Mouse (Mus musculus): ENCODE results near the gene Serpine1. TPM values are rescaled to one million over a fixed set of nuclear protein-coding genes. Genes with fewer than 3 reads are reported as not detected.
"Not testable (repeated sequence)": the region's sequence is repeated elsewhere in the genome, so short reads cannot be mapped to it uniquely, and the experiment has no call there.

Gene Serpine1
- under 1 TPM in 1 of 2 experiments, not detected in 1; 0.20 TPM for polyA plus RNA-seq (2017; shearing (Covaris generic))

DNA sequence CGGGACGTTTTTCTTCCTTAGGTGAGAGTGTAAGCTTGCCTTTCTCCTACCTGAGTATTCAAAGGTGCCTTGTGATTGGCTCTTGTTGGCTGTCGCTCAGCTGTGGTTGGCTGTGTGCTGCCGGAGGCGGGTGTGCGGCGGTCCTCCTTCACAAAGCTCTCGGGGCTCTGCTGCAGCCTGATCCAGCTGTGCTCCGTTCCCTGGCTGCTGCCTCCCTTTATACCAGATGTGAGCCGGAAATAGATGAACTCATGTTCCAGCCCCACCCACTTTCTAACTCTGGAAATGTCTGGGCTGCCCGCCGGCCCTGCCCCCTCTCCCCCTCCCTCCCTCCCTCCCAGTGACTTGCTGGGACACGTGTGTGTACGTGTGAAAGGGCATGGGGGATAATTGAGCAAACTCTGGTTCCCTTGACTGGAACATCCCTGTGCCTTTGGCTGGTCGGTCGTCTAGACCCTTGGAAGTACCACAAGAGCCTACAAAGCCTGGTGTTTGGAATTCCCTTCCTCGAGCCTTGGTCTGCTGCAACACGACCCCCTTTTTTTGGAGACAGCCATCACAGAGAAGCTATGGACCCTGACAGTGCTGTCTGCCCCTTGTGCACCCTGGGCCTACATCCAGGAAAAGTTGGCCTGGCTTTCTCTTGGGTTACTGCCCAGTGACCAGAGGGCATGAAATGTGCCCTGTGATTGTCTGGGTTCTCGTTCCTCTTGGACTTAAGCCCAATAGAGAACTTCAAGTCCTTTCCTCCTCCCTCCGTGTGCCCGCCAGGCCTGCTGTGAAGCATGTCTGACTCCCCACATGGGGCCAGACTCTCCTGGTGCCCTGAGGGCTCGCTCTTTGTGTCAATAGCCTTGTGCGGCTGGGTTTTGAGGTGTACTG, at the start of gene Serpine1:
Serpine1 (minus strand) TSS at position 190 of the 882 bp plus-strand sequence.
- ATAC-seq, result peak; percentile 78

DNA sequence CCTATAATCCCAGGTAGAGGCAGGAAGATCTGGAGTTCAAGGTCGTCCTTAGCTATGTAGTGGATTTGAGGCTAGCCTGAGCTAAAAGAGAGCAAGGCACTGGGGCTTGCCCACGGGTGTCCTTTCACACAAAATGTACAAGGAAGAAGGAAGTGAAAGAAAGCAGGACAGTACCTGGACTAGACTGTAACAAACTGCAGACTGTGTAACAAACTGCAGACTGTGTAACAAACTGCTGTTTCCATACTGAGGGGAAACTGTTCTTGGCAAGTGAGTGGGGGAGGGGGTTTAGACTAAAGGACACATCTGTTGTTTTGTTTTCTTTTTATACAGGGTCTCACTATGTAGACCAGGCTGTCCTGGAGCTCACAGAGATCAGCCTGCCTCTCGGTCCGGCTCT, 49.2 kb upstream of the Serpine1 start:
- ATAC-seq, result no peak

DNA sequence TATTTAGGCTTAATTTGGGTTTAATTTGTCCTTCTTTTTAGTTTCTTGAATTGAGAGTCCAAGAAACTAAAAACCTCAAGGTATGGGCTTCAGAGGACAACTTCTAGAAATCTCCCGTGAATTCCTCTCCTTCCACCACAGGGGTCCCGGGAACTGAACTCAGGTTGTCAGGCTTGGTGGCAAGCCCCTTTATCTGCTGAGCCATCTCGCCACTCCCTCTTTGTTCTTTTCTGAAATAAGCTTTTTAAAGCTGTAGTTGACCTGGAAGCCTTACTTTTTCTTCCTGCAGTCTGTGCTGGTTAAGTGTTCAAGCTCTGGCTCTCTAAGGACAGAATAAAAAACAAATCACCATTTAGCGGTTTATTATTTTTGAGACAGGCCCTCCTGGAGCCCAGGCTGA, 46.8 kb upstream of the Serpine1 start:
- ATAC-seq, result no peak

DNA sequence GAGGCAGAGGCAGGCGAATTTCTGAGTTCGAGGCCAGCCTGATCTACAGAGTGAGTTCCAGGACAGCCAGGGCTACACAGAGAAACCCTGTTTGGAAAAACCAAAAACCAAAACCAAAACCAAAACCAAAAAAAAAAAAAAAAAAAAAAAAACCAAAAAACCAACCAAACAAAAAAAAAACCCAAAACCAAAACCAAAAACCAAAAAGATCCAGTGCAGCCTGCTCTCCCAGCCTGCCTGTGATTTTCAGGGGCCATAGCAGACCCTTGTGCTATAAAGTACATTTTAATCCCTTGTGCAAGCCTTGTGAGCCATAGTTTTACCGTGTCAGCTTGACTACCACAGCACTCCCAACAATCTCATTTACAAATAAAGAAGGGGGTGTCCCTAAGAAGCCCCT, 45.9 kb upstream of the Serpine1 start:
- not testable (repeated sequence) for ATAC-seq

DNA sequence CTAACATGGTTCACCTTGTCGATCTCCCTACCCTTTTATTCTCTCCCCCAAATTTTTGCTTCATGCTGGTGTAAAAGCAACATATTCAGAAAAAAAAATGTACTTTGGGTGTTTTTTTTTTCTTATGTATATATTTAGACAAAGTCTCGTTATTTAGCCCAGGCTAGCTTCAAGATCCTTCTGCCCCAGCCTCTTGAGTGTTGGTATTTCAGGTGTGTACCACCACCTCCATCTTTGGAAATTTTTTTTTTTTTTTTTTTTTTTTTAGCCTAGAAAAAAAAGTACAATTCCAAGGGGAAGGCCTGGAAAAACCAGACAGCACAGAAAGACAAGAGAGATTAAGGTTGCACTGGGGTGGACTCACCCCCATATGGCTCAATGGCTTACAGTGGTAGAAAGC, 44.9 kb upstream of the Serpine1 start:
- ATAC-seq, result no peak

DNA sequence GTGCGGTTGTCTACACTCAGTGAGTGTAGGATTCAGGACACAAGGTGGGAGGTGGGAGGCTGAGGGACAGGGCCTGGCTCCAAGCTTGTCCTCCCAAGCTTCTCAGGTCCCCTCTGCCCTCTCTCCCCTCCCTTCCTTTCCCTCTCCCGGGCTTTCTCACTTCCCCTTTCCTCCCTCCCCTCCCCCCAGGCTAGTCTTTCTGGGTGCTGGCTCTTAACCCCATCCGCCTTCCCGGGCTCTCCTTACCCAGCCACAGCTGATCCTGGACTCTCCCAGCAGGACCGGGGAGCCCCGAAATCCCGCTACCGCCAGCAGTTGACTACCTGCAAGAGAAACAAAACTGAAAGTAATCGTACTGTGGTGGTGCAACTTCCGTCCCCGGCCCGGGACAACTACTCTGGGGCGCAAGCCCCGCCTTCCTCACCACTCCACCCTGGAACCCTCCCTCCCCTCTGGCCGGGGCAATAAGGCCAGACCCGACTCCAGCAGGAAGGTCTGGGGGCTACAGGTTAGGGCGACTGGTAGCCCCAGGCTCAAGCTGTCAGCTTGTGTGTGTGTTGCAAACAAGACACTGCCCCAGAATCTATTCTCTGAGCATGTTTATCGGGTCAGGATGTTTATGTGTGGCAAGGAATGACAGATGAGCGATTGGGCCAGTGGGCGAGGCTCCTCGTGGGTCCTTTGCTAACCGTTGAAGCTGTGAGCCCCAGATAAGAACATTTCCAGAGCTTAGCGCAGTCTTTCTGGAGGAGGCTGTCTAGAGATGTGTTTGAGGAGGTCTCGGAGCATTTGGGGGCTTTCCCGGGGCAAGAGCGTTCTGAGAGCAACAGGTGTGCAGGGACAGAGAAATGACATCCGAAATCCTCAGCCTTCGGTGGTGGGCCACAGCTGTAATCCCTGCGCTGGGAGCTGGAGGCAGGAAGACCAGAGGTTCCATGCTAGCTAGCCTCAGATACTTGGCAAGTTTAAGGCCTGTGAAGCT, 44.1 kb upstream of the Serpine1 start, which contains the start of gene Trim56:
Trim56 (minus strand) TSS at position 344 of the 982 bp plus-strand sequence.
- ATAC-seq, result peak; percentile 93

DNA sequence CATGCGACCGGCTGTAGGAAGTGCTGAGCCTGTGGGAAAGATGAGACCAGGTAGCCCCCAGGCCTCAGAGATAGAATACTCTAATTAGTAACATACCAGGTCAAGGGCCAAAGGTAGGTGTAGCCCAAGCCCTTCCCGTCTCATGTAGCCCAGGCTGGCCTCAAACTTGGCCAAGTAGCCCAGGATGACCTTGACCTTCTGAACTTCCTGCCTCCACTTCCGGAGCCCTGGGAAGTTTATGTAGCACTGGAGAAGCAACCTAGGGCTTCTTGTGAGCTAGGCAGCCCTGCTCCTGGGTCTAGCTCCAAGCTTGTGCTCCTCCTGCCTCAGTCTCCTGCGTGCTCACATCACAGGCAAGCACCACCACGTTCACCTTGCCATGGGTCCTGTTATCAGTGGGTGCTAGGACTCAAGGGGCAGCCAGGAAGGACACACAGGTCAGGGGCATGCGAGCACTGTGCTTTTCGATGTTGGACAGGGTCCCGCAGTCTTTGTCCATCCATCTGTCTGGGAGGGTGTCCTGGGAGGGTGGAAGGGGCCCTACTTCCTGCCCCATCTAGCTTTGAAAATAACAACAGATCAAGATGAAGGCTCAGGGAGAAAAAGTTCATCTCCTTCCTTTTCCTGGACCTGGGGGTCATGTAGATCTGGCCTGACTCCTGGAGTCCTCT, 43.0 kb upstream of the Serpine1 start:
- no peak for ATAC-seq

DNA sequence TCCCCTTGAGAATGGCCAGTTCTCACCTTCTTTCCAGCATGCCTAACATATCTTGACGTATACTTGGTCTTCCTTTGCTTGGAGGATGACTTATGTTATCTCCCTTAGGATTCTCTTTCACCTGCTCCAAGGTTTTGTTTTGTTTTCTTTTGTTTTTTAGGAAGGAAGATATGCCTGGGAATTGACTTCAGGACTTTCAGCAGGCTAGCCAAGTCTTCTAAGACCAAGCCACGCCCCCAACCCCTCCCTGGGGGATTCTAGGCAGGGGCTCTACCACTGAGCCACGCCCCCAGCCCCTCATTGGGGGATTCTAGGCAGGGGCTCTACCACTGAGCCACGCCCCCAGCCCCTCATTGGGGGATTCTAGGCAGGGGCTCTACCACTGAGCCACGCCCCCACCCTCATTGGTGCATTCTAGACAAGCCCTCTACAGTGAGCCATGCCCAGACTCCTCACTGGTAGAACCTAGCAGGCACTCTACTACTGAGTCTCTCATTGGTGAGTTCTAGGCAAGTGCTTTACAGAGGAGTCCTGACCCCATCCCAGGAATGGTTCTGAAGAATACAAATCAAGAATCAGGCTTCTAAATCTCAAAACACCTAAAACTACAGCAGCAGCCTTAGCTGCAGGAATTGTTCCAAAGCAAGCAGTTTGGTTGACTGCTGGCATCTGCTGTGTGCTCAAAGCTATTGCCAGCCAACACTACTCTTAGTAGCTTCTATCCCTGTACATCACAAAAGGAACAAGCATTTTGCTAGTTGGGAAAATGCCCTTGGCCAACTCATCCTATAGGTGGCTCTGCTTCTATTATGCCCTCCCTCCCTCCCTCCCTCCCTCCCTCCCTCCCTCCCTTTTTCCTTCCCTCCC, 39.7 kb upstream of the Serpine1 start:
- ATAC-seq, result no peak

DNA sequence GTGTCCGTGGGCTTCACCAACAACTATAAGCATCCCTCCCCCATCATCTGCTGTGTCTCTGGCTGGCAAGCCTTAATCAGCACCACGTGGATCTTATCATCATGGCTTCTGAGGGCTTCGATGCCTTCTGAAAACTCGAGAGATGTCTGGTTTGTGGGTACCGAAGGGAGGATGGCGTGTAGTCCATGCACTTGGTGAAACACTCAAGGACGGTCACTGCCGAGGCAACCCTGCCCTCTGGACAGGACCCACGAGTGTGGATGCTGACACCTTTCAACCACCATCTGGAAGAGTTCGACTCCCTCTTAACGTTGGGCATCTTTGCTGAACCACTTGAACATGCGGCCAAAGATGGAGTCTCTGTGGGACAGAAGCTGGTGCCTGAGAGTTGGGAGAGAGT, 38.8 kb upstream of the Serpine1 start:
- ATAC-seq, result no peak

DNA sequence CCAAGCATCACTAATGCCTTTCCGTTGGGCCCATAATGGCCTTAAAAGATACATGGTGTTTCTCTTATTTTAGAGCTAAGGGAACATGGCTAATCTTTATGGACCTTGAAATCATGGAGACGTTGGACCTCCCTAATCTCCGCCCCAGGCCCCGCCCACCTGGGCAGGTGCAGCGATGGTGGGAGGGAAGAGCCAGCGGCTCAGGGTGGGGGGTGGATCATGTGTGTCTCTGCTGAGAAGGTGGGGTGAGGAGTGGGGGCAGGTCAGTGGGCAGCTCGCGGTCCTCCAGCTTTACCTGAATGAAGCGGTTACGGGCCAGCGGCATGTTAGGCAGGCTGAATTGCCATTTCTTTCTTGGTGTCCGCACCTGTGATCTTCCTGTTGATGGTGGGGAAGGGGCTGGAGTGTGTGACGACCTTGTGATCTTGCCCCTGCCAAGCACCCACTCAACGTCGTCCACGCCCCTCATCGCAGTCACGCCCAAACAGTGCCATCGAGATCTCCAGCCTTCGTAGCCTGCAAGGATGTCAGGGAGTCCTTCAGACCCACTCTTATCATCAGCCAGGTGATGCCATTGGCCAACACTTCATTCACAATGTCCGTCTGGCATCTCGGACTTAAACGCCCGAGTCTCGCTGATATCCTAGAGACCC, 38.0 kb upstream of the Serpine1 start:
- no peak for ATAC-seq

DNA sequence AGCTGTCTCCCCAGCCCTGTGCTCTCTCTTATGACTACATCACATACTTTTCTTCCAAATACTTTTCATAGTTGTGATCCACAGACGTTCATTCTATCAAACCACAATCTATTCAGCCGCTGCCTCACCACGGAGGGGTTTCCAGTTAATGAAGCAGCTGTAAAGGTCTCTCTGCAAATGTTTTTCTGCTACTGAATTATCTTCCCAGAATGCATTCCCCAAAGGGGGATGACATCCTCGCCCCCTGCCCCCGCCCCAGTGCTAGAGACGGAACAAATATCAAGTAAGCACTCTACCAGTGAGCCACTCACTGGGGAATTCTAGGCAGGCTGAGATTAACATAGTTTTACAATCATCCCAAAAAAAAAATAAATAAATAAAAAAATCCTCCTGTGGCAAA, 36.0 kb upstream of the Serpine1 start:
- no peak for ATAC-seq

DNA sequence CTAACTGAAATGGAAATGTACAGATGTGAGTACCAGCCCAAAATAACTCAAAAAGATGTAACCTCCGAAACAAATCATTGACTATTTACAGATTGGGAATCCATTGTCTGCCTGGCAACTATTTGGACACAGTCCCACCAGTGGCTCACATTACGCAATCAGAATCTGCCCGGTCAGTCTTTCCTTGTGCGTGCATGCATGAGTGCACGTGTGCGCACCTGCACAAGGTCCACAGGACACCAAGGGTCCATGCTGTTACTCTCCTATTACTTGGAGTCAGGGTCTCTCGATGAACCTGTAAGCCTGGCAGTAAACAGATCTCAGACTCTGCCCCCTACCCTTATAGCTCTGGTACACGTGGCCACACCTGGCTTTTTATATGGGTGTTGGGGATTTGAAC, 35.6 kb upstream of the Serpine1 start:
- no peak for ATAC-seq

DNA sequence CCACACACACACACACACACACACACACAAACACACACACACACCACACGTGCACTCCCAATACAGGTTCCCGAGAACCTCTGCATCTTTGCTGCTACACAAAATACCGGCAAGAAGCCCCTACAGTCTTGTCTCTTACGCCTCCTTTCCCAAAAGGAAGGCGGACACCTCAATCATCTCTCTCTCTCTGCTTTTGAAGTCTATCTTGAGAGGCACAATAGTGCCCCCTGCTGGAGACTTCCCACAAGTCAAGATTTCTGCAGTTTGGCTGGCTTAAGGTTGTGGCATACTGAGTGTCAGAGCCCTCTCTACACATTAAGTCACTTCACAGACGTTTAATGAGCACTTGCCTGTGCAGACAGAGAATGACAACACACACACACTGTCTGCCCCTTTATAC, 35.0 kb upstream of the Serpine1 start:
- ATAC-seq, result peak; percentile 56

DNA sequence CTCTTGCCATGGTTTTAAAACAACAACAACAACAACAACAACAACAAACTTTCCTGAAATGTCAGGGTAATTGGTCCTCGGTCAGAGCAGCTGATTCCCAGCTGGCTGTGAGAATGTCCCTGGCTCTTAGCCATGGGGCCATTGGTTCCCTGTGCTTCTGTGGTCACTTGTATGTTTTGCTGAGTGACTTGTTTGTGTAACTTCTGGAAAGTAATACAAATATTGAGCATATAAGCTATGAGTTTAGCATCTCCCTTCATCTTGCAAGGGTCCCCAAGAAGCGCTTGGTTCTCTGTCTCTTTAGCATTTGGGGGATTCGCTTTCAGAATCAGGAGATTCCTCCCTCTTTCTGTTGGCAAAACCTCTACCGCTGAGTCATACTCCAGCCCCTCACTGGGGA, 34.4 kb upstream of the Serpine1 start:
- ATAC-seq, result no peak

DNA sequence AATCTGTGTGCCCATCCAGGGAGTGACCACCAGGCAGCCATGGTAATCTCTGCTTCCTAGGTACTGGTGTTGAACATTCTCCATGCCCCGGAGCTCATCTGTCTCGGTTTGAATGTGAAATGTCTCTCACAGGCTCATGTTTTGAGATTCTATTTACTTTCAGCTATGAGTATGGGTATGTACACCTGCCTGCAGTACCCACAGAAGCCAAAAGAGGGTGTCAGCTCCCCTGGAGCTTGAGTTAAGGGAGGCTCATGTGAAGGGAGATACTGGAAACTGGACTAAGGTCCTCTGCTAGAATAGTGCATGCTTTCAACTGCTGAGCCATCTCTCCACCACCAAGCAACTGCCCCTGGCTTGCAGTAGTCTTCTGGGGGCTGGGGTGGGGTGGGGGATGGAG, 31.9 kb upstream of the Serpine1 start:
- no peak for ATAC-seq

DNA sequence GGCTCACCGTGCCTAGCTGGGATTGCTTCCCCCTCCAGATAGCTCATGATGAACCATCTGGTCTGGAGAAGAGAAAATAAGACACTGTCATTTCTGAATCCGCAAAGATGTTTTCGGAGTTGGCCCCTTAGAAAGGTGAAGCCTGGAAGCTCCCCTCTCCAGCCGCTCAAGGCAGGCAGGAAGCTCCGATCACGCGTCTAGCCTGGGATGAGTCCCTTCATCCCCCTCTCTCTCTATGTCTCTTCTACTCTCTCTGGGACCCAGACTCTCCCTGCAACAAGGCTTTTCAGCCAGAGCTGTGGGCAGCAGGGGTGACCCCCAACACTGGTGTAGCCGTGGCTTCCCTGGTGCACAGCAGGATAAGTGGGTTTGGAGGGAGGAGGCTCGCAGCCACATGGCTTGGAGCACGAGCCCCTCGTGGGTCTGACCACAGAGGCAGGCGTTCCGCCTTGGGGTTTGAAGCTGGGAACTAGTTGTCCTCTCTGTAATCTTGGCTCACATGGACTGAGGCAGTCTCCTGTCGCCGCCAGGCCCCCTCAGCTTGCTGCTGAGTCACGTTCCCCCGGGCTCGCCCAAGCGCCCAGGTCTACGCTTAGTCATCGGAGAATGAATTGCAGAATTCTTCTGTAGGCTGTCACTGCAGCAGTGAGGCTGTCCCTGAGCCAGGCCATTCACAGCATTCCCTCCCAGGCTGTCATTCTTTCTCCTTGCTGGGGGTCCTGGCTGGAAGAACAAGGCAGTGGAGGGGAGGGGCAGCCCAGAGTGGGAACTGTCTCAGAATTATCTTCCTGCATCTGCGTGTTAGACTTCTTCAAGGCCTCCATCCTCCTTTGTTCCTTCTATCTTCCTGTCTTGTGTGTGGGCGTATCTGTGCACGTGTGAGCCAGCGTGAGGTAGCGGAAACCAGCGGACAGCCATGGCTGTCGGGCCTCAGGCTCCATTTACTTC, 30.8 kb upstream of the Serpine1 start:
- ATAC-seq, result peak; percentile 85

DNA sequence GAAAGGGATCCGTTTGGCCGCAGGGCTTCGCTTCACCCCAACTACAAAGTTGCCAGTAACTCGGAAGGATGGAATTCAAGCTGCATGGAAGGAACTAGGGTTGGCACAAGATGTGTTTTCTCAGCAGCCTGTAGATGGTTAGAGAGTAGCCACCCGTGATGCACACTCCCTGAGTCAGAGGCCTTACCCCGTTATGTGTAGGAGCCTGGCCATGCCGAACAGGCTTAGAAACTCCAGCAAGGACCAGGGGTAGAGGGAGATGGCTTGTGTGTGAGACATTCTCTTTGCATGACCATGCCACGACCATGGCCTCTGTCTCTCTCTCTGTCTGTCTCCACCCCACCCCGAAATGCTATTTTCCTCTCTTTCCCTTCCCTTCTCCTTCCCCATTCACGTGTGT, 30.0 kb upstream of the Serpine1 start:
- ATAC-seq, result no peak

DNA sequence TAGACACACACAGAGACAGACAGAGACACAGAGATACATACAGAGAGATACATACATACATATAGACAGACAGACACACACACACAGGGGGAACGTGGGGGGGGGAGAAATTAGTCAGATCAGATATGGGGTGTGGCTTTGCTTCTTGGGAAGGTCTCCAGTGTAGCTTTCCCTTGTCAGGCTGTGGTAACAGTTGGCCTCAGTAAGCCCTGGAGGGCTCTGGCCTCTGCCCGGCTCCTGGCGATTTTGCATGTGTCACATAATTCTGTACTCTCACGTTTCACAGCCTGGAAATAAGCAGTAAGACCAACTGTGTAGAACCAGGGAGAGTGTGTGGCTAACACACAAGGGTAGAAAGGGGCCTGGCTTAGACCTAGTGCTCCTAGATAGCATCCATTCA, 28.6 kb upstream of the Serpine1 start:
- ATAC-seq, result no peak

DNA sequence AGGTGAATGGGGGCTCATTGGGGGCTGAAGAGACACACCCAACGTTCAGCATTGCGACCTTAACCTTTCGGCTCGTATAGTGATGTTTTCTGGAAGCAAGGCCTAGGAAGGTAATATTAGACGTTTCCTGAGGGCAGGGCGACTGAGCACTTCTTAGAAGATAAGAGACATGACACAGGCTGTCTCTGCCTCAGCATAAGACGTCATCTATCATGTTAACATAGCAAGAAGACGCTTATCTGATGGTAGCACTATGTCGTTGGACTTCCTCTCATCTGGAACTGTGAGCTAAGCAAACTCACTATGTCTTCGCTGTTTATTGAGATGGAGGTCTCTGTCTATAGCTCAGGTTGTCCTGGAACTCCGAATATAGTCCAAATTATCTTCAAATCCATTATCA, 26.4 kb upstream of the Serpine1 start:
- no peak for ATAC-seq

DNA sequence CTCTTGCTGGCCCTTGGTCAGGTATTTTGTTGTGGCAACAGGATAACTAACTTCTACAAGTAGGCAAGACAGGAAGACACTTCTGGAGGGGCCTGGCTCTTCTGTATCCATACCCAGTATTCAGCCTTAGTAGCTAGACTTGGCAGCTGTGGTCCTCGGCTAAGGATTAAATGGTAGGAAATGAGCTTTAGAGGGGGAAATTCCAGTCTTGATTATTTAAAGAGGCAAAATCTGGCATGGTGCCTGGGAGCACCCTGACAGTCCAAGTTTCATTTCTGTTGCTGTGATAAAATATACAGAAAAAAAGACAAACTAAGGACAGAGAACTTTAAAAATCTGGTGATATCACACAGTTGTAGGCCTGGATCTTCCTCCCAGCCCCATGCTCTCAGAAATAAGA, 24.0 kb upstream of the Serpine1 start:
- no peak for ATAC-seq
